Mouse (Mus musculus) liver, embryonic 11.5 days (tissue): ENCODE results near the gene Rab3d. TPM values are rescaled to one million over a fixed set of nuclear protein-coding genes. Genes with fewer than 3 reads are reported as not detected.
A peak's percentile ranks its signal among the peaks of the same experiment; 100 is the strongest.

Experiments
- ATAC-seq: fragments of 200-750 bp; cut with Nextera tagmentation; replicated peaks from 2 replicates; pipeline ENCODE4 v1.8.0; 2017; ENCODE audit warnings: moderate number of reproducible peaks, mild to moderate bottlenecking, moderate TSS enrichment, moderate library complexity; ENCODE audit not compliant: low FRiP score
- DNase-seq: peaks from one replicate; pipeline ENCODE4 v3.0.0-alpha.2; 2017; ENCODE audit warnings: low spot score
- H3K27ac ChIP-seq: fragments of 300-500 bp; sonication (generic); 2 replicates; pipeline ENCODE4 v1.5.1; 2014; ENCODE audit warnings: mild to moderate bottlenecking, low read depth, low read length, control low read depth
- H3K27me3 ChIP-seq: fragments of 300-500 bp; sonication (generic); replicated peaks from 2 replicates; pipeline ENCODE4 v1.6.1; 2014; ENCODE audit warnings: low read length, mixed read lengths; ENCODE audit not compliant: control insufficient read depth, insufficient read depth
- H3K36me3 ChIP-seq: fragments of 300-500 bp; sonication (generic); 2 replicates; pipeline ENCODE4 v1.6.1; 2014; ENCODE audit warnings: mild to moderate bottlenecking, low read length, moderate library complexity, mixed read lengths; ENCODE audit not compliant: control insufficient read depth, insufficient read depth
- H3K4me1 ChIP-seq: fragments of 300-500 bp; sonication (generic); replicated peaks from 2 replicates; pipeline ENCODE4 v1.6.1; 2014; ENCODE audit warnings: low read length, mixed read lengths; ENCODE audit not compliant: control insufficient read depth, insufficient read depth
- H3K4me2 ChIP-seq: fragments of 300-500 bp; sonication (generic); 2 replicates; pipeline ENCODE4 v1.6.1; 2014; ENCODE audit warnings: mild to moderate bottlenecking, control low read depth, moderate library complexity
- H3K4me3 ChIP-seq: fragments of 300-500 bp; sonication (generic); 2 replicates; pipeline ENCODE4 v1.5.1; 2014; ENCODE audit warnings: low read depth, low read length, control low read depth
- H3K9ac ChIP-seq: fragments of 300-500 bp; sonication (generic); 2 replicates; pipeline ENCODE4 v1.6.1; 2014; ENCODE audit warnings: low read depth, low read length, control low read depth
- H3K9me3 ChIP-seq: fragments of 300-500 bp; sonication (generic); 2 replicates; pipeline ENCODE4 v1.6.1; 2016; ENCODE audit warnings: low read length, inconsistent platforms, mixed read lengths; ENCODE audit not compliant: control insufficient read depth
- WGBS: fragments of 180-500 bp; shearing (Covaris S2); extraction: QIAGEN DNeasy Blood & Tissue Kit; methylation state at CpG from one replicate; pipeline ENCODE4 v1.1.7; 2014; 5-methylcytosine and 5-hydroxymethylcytosine counted together
- polyA plus RNA-seq: library from polyadenylated mRNA; unstranded; fragments of >200 nt; fragmentation: Nextera tagmentation; extraction: Ambion mirVana; gene quantifications from 2 replicates; pipeline ENCODE4 v1.2.1, GENCODE M21; 2014

The Rab3d gene
- polyA plus RNA-seq, 1 experiment from 2014 or later = 5.7 TPM

DNA sequence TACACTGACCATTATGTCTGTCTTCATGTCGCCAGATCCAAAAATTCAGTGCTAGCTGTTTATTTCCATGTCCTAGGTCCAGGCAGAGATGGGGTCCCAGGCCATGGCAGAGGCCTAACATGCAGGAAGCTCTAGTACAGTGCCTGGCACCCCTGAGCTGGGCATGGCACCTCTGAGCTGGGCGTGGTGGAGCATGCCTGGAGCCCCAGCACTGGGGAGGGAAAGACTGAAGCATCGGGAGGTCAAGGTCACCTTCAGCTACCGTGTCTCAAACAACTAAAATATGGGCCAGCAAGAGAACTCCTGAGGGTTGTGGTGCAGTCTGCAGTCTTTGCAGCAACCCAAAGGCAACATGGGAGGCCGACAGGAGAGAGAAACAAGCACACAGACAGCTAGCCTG, 40.4 kb upstream of the Rab3d start:
- H3K4me3 ChIP-seq = no peak overlapping the region
- peak overlapping the region; percentile 1; the same call in 1 of the 2 replicates for H3K4me2 ChIP-seq
- H3K9me3 ChIP-seq = no peaks in the 10 kb centered on the region
- peaks cover 23% of the 10 kb centered on the region for H3K36me3 ChIP-seq
- DNase-seq = no peak
- peak overlapping the region; percentile 54 for H3K27ac ChIP-seq
- no peak for ATAC-seq
- H3K27me3 ChIP-seq = peaks cover 16% of the 10 kb centered on the region
- H3K4me1 ChIP-seq = peaks cover 24% of the 10 kb centered on the region
- 78% methylated on average over 5 of the region's 5 CpGs for WGBS
- no peak overlapping the region for H3K9ac ChIP-seq

GRCm38 (mm10) chr9:21955570-21956281, 37.7 kb upstream of the Rab3d start, which contains the start of gene Swsap1:
TSS of gene Swsap1 (plus strand) at chr9:21955755.
- H3K27me3 ChIP-seq = peaks cover 3% of the 10 kb centered on the region
- no peaks in the 10 kb centered on the region for H3K9me3 ChIP-seq
- H3K4me3 ChIP-seq = peak within 1 kb of the TSS; percentile 65
- H3K27ac ChIP-seq = peak within 1 kb of the TSS; percentile 84
- peaks cover 16% of the 10 kb centered on the region for H3K4me1 ChIP-seq
- under 1% methylated on average over 54 of the region's 54 CpGs for WGBS
- peak within 1 kb of the TSS; percentile 69 for H3K4me2 ChIP-seq
- H3K9ac ChIP-seq = peak within 1 kb of the TSS; percentile 75
- peak; percentile 94 for ATAC-seq
- peak; percentile 95 for DNase-seq
- H3K36me3 ChIP-seq = peaks cover 19% of the 10 kb centered on the region

- H3K27ac ChIP-seq = peak overlapping the region; percentile 78
- H3K9ac ChIP-seq = peak overlapping the region; percentile 75
- no peak for DNase-seq
- peaks cover 17% of the 10 kb centered on the region; the same call in 1 of the 2 replicates for H3K36me3 ChIP-seq
- peaks cover 10% of the 10 kb centered on the region for H3K4me1 ChIP-seq
- WGBS = 1% methylated on average over 18 of the region's 18 CpGs
- peak overlapping the region; percentile 69 for H3K4me2 ChIP-seq
- no peaks in the 10 kb centered on the region for H3K27me3 ChIP-seq
- ATAC-seq = peak; percentile 71
- H3K4me3 ChIP-seq = peak overlapping the region; percentile 65
- no peaks in the 10 kb centered on the region for H3K9me3 ChIP-seq
Observed at GRCm38 (mm10) chr9:21955225-21955569, 37.2 kb upstream of the Rab3d start.

DNA sequence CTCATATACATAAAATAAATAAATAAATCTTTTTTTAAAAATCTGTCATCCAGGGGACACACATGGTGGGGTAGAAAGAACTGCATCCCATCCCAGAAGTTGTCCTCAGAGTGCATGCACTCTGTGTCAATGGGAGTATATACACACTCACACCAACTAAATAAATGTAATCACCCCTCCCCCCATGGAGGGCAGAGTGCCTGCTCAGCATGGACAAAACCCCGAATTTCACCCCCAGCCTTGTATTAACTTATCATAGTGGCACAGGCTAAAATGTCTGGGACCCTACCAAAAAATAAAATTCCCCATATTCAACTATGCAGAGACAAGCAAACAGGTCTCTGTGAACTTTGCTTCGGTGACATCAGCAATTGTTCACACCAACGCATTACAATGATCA, 36.6 kb upstream of the Rab3d start:
- no peak for DNase-seq
- ATAC-seq = no peak
- Histone ChIP-seq H3K36me3 (peaks cover 12% of the 10 kb centered on the region; the same call in 1 of the 2 replicates), H3K9ac (no peak overlapping the region), H3K27me3 (no peaks in the 10 kb centered on the region), H3K4me2 (peak overlapping the region; percentile 69), H3K4me3 (no peak overlapping the region), H3K4me1 (peaks cover 5% of the 10 kb centered on the region), H3K27ac (no peak overlapping the region), H3K9me3 (no peaks in the 10 kb centered on the region)
- WGBS = 69% methylated on average over 3 of the region's 3 CpGs

GRCm38 (mm10) chr9:21953600-21953999, 35.6 kb upstream of the Rab3d start:
- Histone ChIP-seq H3K4me3 (no peak overlapping the region), H3K9ac (no peak overlapping the region), H3K27me3 (0 out of 2 replicates have a peak, but pooled peaks cover 2% of the 10 kb centered on the region), H3K4me1 (peaks cover 4% of the 10 kb centered on the region), H3K4me2 (no peak overlapping the region), H3K27ac (no peak overlapping the region), H3K36me3 (peaks cover 4% of the 10 kb centered on the region; the same call in 1 of the 2 replicates), H3K9me3 (no peaks in the 10 kb centered on the region)
- 19% methylated on average over 3 of the region's 3 CpGs for WGBS
- DNase-seq (no peak), ATAC-seq (no peak)

DNA sequence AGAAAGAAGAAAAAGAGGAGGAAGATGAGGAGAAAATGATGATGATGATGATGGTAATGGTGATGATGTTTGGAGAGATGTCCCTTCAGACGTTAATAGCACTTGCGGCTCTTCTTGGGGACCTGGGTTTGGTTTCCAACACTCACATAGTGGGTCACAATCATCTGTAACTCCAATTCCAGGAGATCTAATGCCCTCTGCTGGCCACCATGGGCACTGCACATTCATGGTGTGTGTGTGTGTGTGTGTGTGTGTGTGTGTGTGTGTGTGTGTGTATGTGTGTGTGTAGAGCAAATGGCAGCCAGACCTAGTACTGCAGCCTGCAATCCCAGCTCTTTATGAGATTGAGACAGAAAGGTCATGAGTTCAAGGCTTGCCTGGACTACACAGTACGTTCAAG, 34.0 kb upstream of the Rab3d start:
- no peak for ATAC-seq
- WGBS = 82% methylated on average over 3 of the region's 3 CpGs
- no peak for DNase-seq

DNA sequence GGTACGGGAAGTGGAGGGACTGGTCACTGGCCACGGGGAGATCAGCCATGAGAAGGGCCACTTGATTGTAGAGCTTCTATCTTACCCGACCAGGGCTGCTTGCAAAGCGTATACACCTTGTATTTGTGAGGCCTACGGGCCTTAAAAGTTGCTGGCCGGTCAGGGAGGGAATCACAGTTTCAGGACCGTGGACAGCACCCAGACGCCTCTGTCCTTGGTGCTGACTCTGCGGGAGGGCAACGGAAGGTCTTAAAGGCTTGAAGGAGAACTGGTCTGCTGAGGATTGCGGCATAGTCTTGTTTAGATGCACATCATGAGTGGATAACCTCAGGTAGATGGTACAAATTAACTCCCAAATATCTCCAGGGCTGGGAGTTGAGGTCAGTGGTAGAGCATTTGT, 32.3 kb upstream of the Rab3d start:
- DNase-seq = peak; percentile 79
- no peak overlapping the region for H3K4me2 ChIP-seq
- WGBS = 14% methylated on average over 11 of the region's 11 CpGs
- no peaks in the 10 kb centered on the region for H3K36me3 ChIP-seq
- ATAC-seq = no peak
- H3K27ac ChIP-seq = no peak overlapping the region
- H3K27me3 ChIP-seq = peaks cover 13% of the 10 kb centered on the region
- peaks cover 13% of the 10 kb centered on the region for H3K4me1 ChIP-seq
- H3K9ac ChIP-seq = no peak overlapping the region
- no peak overlapping the region for H3K4me3 ChIP-seq
- no peaks in the 10 kb centered on the region for H3K9me3 ChIP-seq

More for the DNA sequence above, 34.0 kb upstream of the Rab3d start:
- H3K27ac ChIP-seq = no peak overlapping the region
- peaks cover 10% of the 10 kb centered on the region for H3K27me3 ChIP-seq
- no peaks in the 10 kb centered on the region for H3K36me3 ChIP-seq
- no peak overlapping the region for H3K4me2 ChIP-seq
- no peak overlapping the region for H3K9ac ChIP-seq
- H3K4me1 ChIP-seq = peaks cover 13% of the 10 kb centered on the region
- H3K4me3 ChIP-seq = no peak overlapping the region
- no peaks in the 10 kb centered on the region for H3K9me3 ChIP-seq

DNA sequence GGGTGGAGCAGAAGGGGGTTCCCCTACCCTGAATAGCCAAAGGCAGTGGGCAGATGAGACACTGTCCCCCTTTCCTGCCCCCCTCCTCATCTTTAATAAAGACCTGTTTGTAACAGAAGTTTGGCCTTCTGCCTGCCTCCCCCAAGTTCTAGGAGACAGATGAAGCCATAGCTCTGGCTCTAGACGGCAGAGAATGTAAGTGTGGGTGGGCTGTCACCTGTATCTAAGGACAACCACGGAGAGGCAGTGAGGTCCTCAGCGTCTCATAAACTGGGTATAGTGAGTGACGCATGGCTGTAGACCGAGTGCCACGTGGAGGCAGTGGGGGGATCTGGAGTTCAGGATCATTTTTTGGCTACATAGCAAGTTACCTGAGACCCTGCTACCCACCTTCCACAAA, 30.8 kb upstream of the Rab3d start:
- H3K9ac ChIP-seq = no peak overlapping the region
- 58% methylated on average over 6 of the region's 6 CpGs for WGBS
- no peaks in the 10 kb centered on the region for H3K36me3 ChIP-seq
- no peak for ATAC-seq
- H3K4me2 ChIP-seq = no peak overlapping the region
- no peak for DNase-seq
- peaks cover 13% of the 10 kb centered on the region for H3K4me1 ChIP-seq
- H3K9me3 ChIP-seq = no peaks in the 10 kb centered on the region
- H3K27me3 ChIP-seq = peaks cover 16% of the 10 kb centered on the region
- H3K4me3 ChIP-seq = no peak overlapping the region
- H3K27ac ChIP-seq = no peak overlapping the region

GRCm38 (mm10) chr9:21948146-21948545, 30.2 kb upstream of the Rab3d start:
- no peak for DNase-seq
- Histone ChIP-seq H3K9ac (no peak overlapping the region), H3K27me3 (peaks cover 21% of the 10 kb centered on the region), H3K4me2 (peak overlapping the region; percentile 64), H3K4me1 (peaks cover 13% of the 10 kb centered on the region), H3K4me3 (no peak overlapping the region), H3K9me3 (no peaks in the 10 kb centered on the region), H3K27ac (no peak overlapping the region), H3K36me3 (no peaks in the 10 kb centered on the region)
- ATAC-seq = no peak
- WGBS = 44% methylated on average over 8 of the region's 8 CpGs
